Mouse (Mus musculus) cortical plate, adult 2 months (tissue): ENCODE data around the gene Acap3.

Experiments used
- CTCF ChIP-seq: fragments of 200-500 bp; IDR thresholded peaks from 2 replicates; pipeline ENCODE4 v1.5.1; 2011; ENCODE audit warnings: mild to moderate bottlenecking, control low read depth, low read length; ENCODE audit not compliant: insufficient read depth; ENCODE audit errors: extremely low read depth
- POLR2A ChIP-seq: fragments of 200-500 bp; IDR thresholded peaks from 2 replicates; pipeline ENCODE4 v1.6.1; 2011; ENCODE audit warnings: mild to moderate bottlenecking, low read length, control low read depth; ENCODE audit not compliant: insufficient read depth; ENCODE audit errors: extremely low read depth

GRCm38 (mm10) chr4:155846871-155847578 is 44.6 kb upstream of the Acap3 start, which contains the start of gene Dvl1:
- TF ChIP-seq CTCF: no peak
- peak; percentile 81; the same call in 1 of the 2 replicates for TF ChIP-seq POLR2A
